In genomic region chr10:23611183-23611582, GRCm38 (mm10) we compare ENCODE assay signal across 8 mouse cellular contexts.
A peak's percentile ranks its signal among the peaks of the same experiment; 100 is the strongest.
DNase-seq lines count a peak whose midpoint lies in the region; ATAC-seq and TF ChIP-seq lines count a peak whose summit lies in the region.

No protein-coding gene starts in this region.

- no peak overlapping the region for H3K9ac ChIP-seq in forebrain, postnatal 0 days

- 36% methylated on average over 9 of the region's 9 CpGs for WGBS in forebrain, postnatal 0 days
- 34% methylated on average over 9 of the region's 9 CpGs for WGBS in kidney, adult 2 months
- 43% methylated on average over 9 of the region's 9 CpGs for WGBS in limb, embryonic 10.5 days

- DNase-seq in urinary bladder, adult 2 months (ENCODE audit: low spot score), result peak; percentile 23
- DNase-seq in urinary bladder, postnatal 10 days (ENCODE audit: low spot score), result no peak
- DNase-seq in c-Kit-positive CD71-negative TER-119-negative erythroid progenitor cells, embryonic 14.5 days (ENCODE audit: low read depth), result peak; percentile 32
- DNase-seq in forebrain, postnatal 0 days, result peak; percentile 70
- DNase-seq in kidney, adult 2 months, result peak; percentile 56
- peak; percentile 78 for DNase-seq in limb, embryonic 10.5 days (ENCODE audit: low spot score)
- peak; percentile 41 for DNase-seq in retina, postnatal 7 days (ENCODE audit: low read depth, low spot score)

- no peaks in the 10 kb centered on the region for H3K4me1 ChIP-seq in forebrain, postnatal 0 days (ENCODE audit: insufficient read depth)
- H3K4me1 ChIP-seq in kidney, adult 2 months (ENCODE audit: control insufficient read depth, insufficient read depth, low read length), result no peaks in the 10 kb centered on the region
- H3K4me1 ChIP-seq in limb, embryonic 10.5 days, result peaks cover 25% of the 10 kb centered on the region

- H3K36me3 ChIP-seq in forebrain, postnatal 0 days (ENCODE audit: insufficient read depth), result no peaks in the 10 kb centered on the region
- no peaks in the 10 kb centered on the region for H3K36me3 ChIP-seq in kidney, adult 2 months (ENCODE audit: control insufficient read depth, insufficient read depth, low read length)
- no peaks in the 10 kb centered on the region for H3K36me3 ChIP-seq in limb, embryonic 10.5 days

- H3K4me3 ChIP-seq in forebrain, postnatal 0 days (ENCODE audit: low read depth, low read length), result no peak overlapping the region
- no peak overlapping the region for H3K4me3 ChIP-seq in kidney, adult 2 months (ENCODE audit: insufficient read depth, low read depth, low read length)
- H3K4me3 ChIP-seq in limb, embryonic 10.5 days, result no peak overlapping the region

- no peaks in the 10 kb centered on the region for H3K27me3 ChIP-seq in forebrain, postnatal 0 days (ENCODE audit: insufficient read depth, low read length)
- H3K27me3 ChIP-seq in kidney, adult 2 months (replicated peaks; ENCODE audit: control insufficient read depth, insufficient read depth, low read length), result no peaks in the 10 kb centered on the region
- no peaks in the 10 kb centered on the region for H3K27me3 ChIP-seq in limb, embryonic 10.5 days (ENCODE audit: low read depth, poor library complexity, severe bottlenecking)

- H3K4me2 ChIP-seq in forebrain, postnatal 0 days (ENCODE audit: low read depth), result no peak overlapping the region

- H3K27ac ChIP-seq in forebrain, postnatal 0 days (ENCODE audit: low read depth, low read length), result no peak overlapping the region
- H3K27ac ChIP-seq in kidney, adult 2 months (ENCODE audit: insufficient read depth, low read depth, low read length), result no peak overlapping the region
- H3K27ac ChIP-seq in limb, embryonic 10.5 days, result no peak overlapping the region; the same call in 1 of the 2 replicates

- no peak for TF ChIP-seq POLR2A in kidney, adult 2 months (IDR thresholded peaks at IDR 0.05; ENCODE audit: low read depth, low read length)

- H3K9me3 ChIP-seq in forebrain, postnatal 0 days (ENCODE audit: low read length), result no peaks in the 10 kb centered on the region
- H3K9me3 ChIP-seq in limb, embryonic 10.5 days (replicated peaks), result no peaks in the 10 kb centered on the region

- no peak for ATAC-seq in forebrain, postnatal 0 days
- no peak for ATAC-seq in erythroblast, adult 5-6 weeks (replicated peaks; ENCODE audit: low FRiP score, poor library complexity, severe bottlenecking)

- TF ChIP-seq CTCF in forebrain, postnatal 0 days (IDR thresholded peaks at IDR 0.05; ENCODE audit: low read depth), result peak; percentile 67
- peak; percentile 67 for TF ChIP-seq CTCF in kidney, adult 2 months (conservative IDR thresholded peaks at IDR 0.05; ENCODE audit: insufficient read depth, insufficient read length, low read depth, low read length)
